In genomic region chr2:109677221-109678089, GRCm38 (mm10) we compare ENCODE assay signal across 8 mouse cellular contexts. TPM values are rescaled to one million over a fixed set of nuclear protein-coding genes. Genes with fewer than 3 reads are reported as not detected.
DNase-seq lines count a peak whose midpoint lies in the region; ATAC-seq and TF ChIP-seq lines count a peak whose summit lies in the region.

No protein-coding gene starts in this region.

- TF ChIP-seq CTCF in Patski (IDR thresholded peaks at IDR 0.05) = no peak
- no peak for TF ChIP-seq CTCF in layer of hippocampus, adult 2 months (conservative IDR thresholded peaks at IDR 0.05)

- ATAC-seq in heart, embryonic 15.5 days (replicated peaks; ENCODE audit: insufficient number of reproducible peaks, insufficient read depth, low FRiP score, low read depth) = 0 out of 2 replicates have a peak, but pooled peaks have one; percentile 20
- peak; percentile 51 for ATAC-seq in Patski
- ATAC-seq in embryonic facial prominence, embryonic 15.5 days (ENCODE audit: insufficient number of reproducible peaks, low FRiP score, low TSS enrichment, low read depth) = peak; percentile 64; the same call in 1 of the 2 replicates
- peak; percentile 95 for ATAC-seq in midbrain, embryonic 15.5 days (replicated peaks)

- WGBS in heart, embryonic 15.5 days = 1% methylated on average over 50 of the region's 50 CpGs
- WGBS in embryonic facial prominence, embryonic 15.5 days = under 1% methylated on average over 49 of the region's 50 CpGs
- WGBS in midbrain, embryonic 15.5 days = under 1% methylated on average over 50 of the region's 50 CpGs

- POLR2A ChIA-PET in Patski (lab: Charles Lee) = no interaction called here

- H3K4me3 ChIP-seq in heart, embryonic 15.5 days = peak overlapping the region; percentile 43
- H3K4me3 ChIP-seq in embryonic facial prominence, embryonic 15.5 days (replicated peaks) = peak overlapping the region; percentile 47
- peak overlapping the region; percentile 70 for H3K4me3 ChIP-seq in layer of hippocampus, adult 2 months
- peak overlapping the region; percentile 72 for H3K4me3 ChIP-seq in midbrain, embryonic 15.5 days

- DNase-seq in heart, adult 18-20 months = no peak
- no peak for DNase-seq in Patski (ENCODE audit: low read depth, low spot score)
- peak in 1 of 2 experiments; percentile 53 for DNase-seq in layer of hippocampus, adult 2 months (ENCODE audit: low spot score in 2 of 2)
- no peak for DNase-seq in spleen, adult 18-20 months
- no peak for DNase-seq in yolk sac, embryonic 10.5 days (ENCODE audit: low spot score)

- CTCF ChIA-PET in Patski (lab: Charles Lee) = no interaction called here

- no peaks in the 10 kb centered on the region for H3K9me3 ChIP-seq in heart, embryonic 15.5 days (replicated peaks)
- H3K9me3 ChIP-seq in embryonic facial prominence, embryonic 15.5 days (replicated peaks) = no peaks in the 10 kb centered on the region
- H3K9me3 ChIP-seq in midbrain, embryonic 15.5 days = no peaks in the 10 kb centered on the region

- H3K4me2 ChIP-seq in heart, embryonic 15.5 days = peak overlapping the region; percentile 77
- H3K4me2 ChIP-seq in embryonic facial prominence, embryonic 15.5 days (replicated peaks) = peak overlapping the region; percentile 92
- H3K4me2 ChIP-seq in midbrain, embryonic 15.5 days = peak overlapping the region; percentile 100

- H3K36me3 ChIP-seq in heart, embryonic 15.5 days = no peaks in the 10 kb centered on the region
- no peaks in the 10 kb centered on the region for H3K36me3 ChIP-seq in embryonic facial prominence, embryonic 15.5 days
- no peaks in the 10 kb centered on the region for H3K36me3 ChIP-seq in midbrain, embryonic 15.5 days (replicated peaks)

- H3K4me1 ChIP-seq in heart, embryonic 15.5 days (replicated peaks) = peaks cover 31% of the 10 kb centered on the region
- H3K4me1 ChIP-seq in embryonic facial prominence, embryonic 15.5 days = peaks cover 30% of the 10 kb centered on the region
- H3K4me1 ChIP-seq in midbrain, embryonic 15.5 days = peaks cover 40% of the 10 kb centered on the region

- peaks cover 68% of the 10 kb centered on the region for H3K27me3 ChIP-seq in heart, embryonic 15.5 days
- H3K27me3 ChIP-seq in Patski = peaks cover 13% of the 10 kb centered on the region
- H3K27me3 ChIP-seq in embryonic facial prominence, embryonic 15.5 days = peaks cover 57% of the 10 kb centered on the region
- H3K27me3 ChIP-seq in midbrain, embryonic 15.5 days (replicated peaks) = peaks cover 35% of the 10 kb centered on the region

- H3K27ac ChIP-seq in heart, embryonic 15.5 days = no peak overlapping the region
- H3K27ac ChIP-seq in embryonic facial prominence, embryonic 15.5 days (replicated peaks) = no peak overlapping the region
- H3K27ac ChIP-seq in layer of hippocampus, adult 2 months = peak overlapping the region; percentile 93
- H3K27ac ChIP-seq in midbrain, embryonic 15.5 days = peak overlapping the region; percentile 97

- H3K9ac ChIP-seq in heart, embryonic 15.5 days = no peak overlapping the region
- no peak overlapping the region for H3K9ac ChIP-seq in embryonic facial prominence, embryonic 15.5 days
- H3K9ac ChIP-seq in midbrain, embryonic 15.5 days = peak overlapping the region; percentile 76

- in situ Hi-C loops in Patski (cut with MboI; ENCODE audit: low pct_unique_long_range_greater_than_20kb) = loop anchor here (5.0 to 25.0 kb wide), 4 partner anchors 280 to 1515 kb away; partner anchors contain the start of genes Kif18a and Mettl15

RNA-seq across cellular contexts. Expression of gene Bdnf, which starts 3.0 kb away (rescaled TPM):
- polyA plus RNA-seq in heart, embryonic 15.5 days (2015; fragmentation: Nextera tagmentation; extraction: Ambion mirVana) = 0.50 and 0.96 TPM in 2 replicates
- 1 to 10 TPM; 3.2 to 4.1 TPM for total RNA-seq in heart, adult 18-20 months (2021)
- 15.4 TPM for polyA plus RNA-seq in Patski (2021)
- polyA plus RNA-seq in embryonic facial prominence, embryonic 15.5 days (2015; fragmentation: Nextera tagmentation; extraction: Ambion mirVana) = 3.2 and 4.2 TPM in 2 replicates
- 10 to 100 TPM; 29.6 to 31.2 TPM for total RNA-seq in layer of hippocampus, adult 2 months (2021)
- polyA plus RNA-seq in midbrain, embryonic 15.5 days (2015; fragmentation: Nextera tagmentation; extraction: Ambion mirVana) = 6.4 and 6.8 TPM in 2 replicates

Comparison
In these comparisons a context has a peak if more than half of its experiments do, and no peak if none do; other contexts are left out.
1. ATAC-seq: peak in every context shown above with its lines; median percentile 95 in midbrain, embryonic 15.5 days; 64 in embryonic facial prominence, embryonic 15.5 days; 51 in Patski; 20 in heart, embryonic 15.5 days.
2. H3K27ac ChIP-seq: peak in layer of hippocampus, adult 2 months (single experiment) and midbrain, embryonic 15.5 days (single experiment); none in heart, embryonic 15.5 days (single experiment) and embryonic facial prominence, embryonic 15.5 days (single experiment).
3. Peak in every context shown above with its lines, with median percentiles within 50 percentile points of each other: H3K4me2 ChIP-seq and H3K4me3 ChIP-seq.